Mouse (Mus musculus) lung, postnatal 0 days (tissue): ENCODE measurements at regions not wholly inside any gene's neighbourhood (a gene's known extent, or its start where the extent isn't known, plus 50 kb on each side); places are given as distances from the start of the nearest gene placed in this dataset.

Experiments used
- CTCF ChIP-seq: IDR thresholded peaks from 2 replicates; pipeline ENCODE4 v1.5.1; 2016; ENCODE audit warnings: antibody characterized with exemption, mild to moderate bottlenecking
- EP300 ChIP-seq: IDR thresholded peaks from 2 replicates; pipeline ENCODE4 v1.6.1; 2016; ENCODE audit warnings: antibody characterized with exemption, mild to moderate bottlenecking, control low read depth

- no peak for TF ChIP-seq CTCF
- no peak for TF ChIP-seq EP300
These were observed 103.7 kb upstream of the Ptger4 start for GRCm38 (mm10) chr15:5347674-5348073.
